Mouse (Mus musculus) brain, embryonic 18.5 days (tissue): ENCODE results near the gene Dguok.

Source experiments
- DNase-seq: peaks from one replicate; pipeline ENCODE4 v3.0.0-alpha.2; 2012; ENCODE audit warnings: low read depth, low spot score

Gene Dguok

GRCm38 (mm10) chr6:83435174-83435573, 71.6 kb downstream of the Dguok start:
- DNase-seq = no peak

DNA sequence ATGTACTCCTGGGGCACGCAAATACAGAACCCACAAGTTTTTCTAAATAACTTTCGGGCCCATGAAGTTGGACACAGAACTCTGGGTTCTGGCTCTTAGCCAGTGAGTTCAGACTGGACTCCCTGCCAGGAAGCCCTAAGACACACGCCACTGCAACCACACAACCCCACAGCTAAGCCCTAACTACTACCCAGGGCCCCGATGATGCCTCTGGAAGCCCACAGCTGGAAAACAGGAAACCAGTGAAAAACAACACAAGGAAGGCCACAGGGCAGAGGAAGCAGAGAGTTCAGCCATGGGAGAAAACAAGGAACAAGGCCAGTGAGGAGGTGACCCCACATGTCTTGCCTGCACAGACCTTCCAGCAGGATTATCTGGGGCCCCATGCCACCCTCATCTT, 73.2 kb downstream of the Dguok start:
- no peak for DNase-seq

DNA sequence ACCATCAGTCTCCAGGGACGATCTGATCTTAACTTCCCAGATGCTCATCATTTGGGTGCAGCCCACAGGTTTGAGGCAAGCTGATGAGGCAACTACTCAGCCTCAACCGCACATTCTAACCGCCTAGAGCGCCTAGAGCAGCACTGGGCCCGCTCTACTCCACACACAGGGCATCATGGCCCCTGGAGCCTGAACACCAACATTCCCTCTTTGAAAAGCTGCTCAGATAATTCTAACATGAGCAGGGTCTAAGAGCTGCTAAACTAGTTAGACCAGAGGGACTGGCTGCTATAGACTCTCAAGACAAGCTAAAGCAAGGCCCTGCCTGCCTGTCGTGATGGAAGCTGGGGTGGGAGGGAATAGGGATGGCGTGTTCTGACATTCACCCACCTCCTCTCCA, 73.8 kb downstream of the Dguok start:
- no peak for DNase-seq
